Mouse (Mus musculus): ENCODE measurements around the gene Susd6.
"Not testable (repeated sequence)": the region's sequence is repeated elsewhere in the genome, so short reads cannot be mapped to it uniquely, and the experiment has no call there.

Gene Susd6

GRCm38 (mm10) chr12:80785597-80785996, 4.7 kb upstream of the Susd6 start:
- no peak for ATAC-seq (ENCODE audit: low TSS enrichment)

GRCm38 (mm10) chr12:80786591-80786990, 3.7 kb upstream of the Susd6 start:
- no peak for ATAC-seq (ENCODE audit: low TSS enrichment)

GRCm38 (mm10) chr12:80787604-80788003, 2.7 kb upstream of the Susd6 start:
- no peak for ATAC-seq (ENCODE audit: low TSS enrichment)

GRCm38 (mm10) chr12:80788188-80788587, 2.1 kb upstream of the Susd6 start:
- ATAC-seq (ENCODE audit: low TSS enrichment): no peak

- ATAC-seq (ENCODE audit: low TSS enrichment): not testable (repeated sequence)
Observed at GRCm38 (mm10) chr12:80789276-80789675, 1.0 kb upstream of the Susd6 start.

- ATAC-seq (ENCODE audit: low TSS enrichment): peak; percentile 61; the same call in 1 of the 2 replicates
Observed at GRCm38 (mm10) chr12:80790700-80791570, 625 bp downstream of the Susd6 start.

- ATAC-seq (ENCODE audit: low TSS enrichment): no peak
Observed at GRCm38 (mm10) chr12:80791571-80792444, 1.5 kb downstream of the Susd6 start.

- no peak for ATAC-seq (ENCODE audit: low TSS enrichment)
Observed at GRCm38 (mm10) chr12:80792867-80793266, 2.6 kb downstream of the Susd6 start.

- no peak for ATAC-seq (ENCODE audit: low TSS enrichment)
Observed at GRCm38 (mm10) chr12:80793535-80793934, 3.2 kb downstream of the Susd6 start.

- ATAC-seq (ENCODE audit: low TSS enrichment): no peak
Observed at GRCm38 (mm10) chr12:80794522-80794921, 4.2 kb downstream of the Susd6 start.

- peak; percentile 29 for ATAC-seq (ENCODE audit: low TSS enrichment)
Observed at GRCm38 (mm10) chr12:80794935-80795785, 4.8 kb downstream of the Susd6 start.

GRCm38 (mm10) chr12:80798271-80798670, 8.0 kb downstream of the Susd6 start:
- ATAC-seq (ENCODE audit: low TSS enrichment): no peak; the same call in 1 of the 2 replicates

GRCm38 (mm10) chr12:80800156-80800555, 9.8 kb downstream of the Susd6 start:
- no peak for ATAC-seq (ENCODE audit: low TSS enrichment)

- no peak for ATAC-seq (ENCODE audit: low TSS enrichment)
Observed at GRCm38 (mm10) chr12:80801443-80801842, 11.1 kb downstream of the Susd6 start.

GRCm38 (mm10) chr12:80803924-80804323, 13.6 kb downstream of the Susd6 start:
- ATAC-seq (ENCODE audit: low TSS enrichment): peak; percentile 86

GRCm38 (mm10) chr12:80804861-80805428, 14.6 kb downstream of the Susd6 start:
- ATAC-seq (ENCODE audit: low TSS enrichment): no peak

- no peak for ATAC-seq (ENCODE audit: low TSS enrichment)
Observed at GRCm38 (mm10) chr12:80807451-80808085, 17.3 kb downstream of the Susd6 start.

GRCm38 (mm10) chr12:80810005-80810404, 19.7 kb downstream of the Susd6 start:
- no peak for ATAC-seq (ENCODE audit: low TSS enrichment)

- no peak for ATAC-seq (ENCODE audit: low TSS enrichment)
Observed at GRCm38 (mm10) chr12:80811646-80812509, 21.6 kb downstream of the Susd6 start.

- no peak for ATAC-seq (ENCODE audit: low TSS enrichment)
Observed at GRCm38 (mm10) chr12:80812510-80812820, 22.2 kb downstream of the Susd6 start.

Measured in frontal cortex, adult (tissue).